Mouse (Mus musculus) subcutaneous adipose tissue, adult 2 months (tissue): ENCODE data around the gene Cdc42se1. TPM values are rescaled to one million over a fixed set of nuclear protein-coding genes. Genes with fewer than 3 reads are reported as not detected.

Source experiments
- polyA plus RNA-seq: library from polyadenylated mRNA; depleted of rRNA; stranded (reverse); fragments of >200 nt; gene quantifications from 2 replicates; pipeline ENCODE4 v1.2.3, GENCODE M21; 2012; ENCODE audit warnings: low replicate concordance; rRNA removed

Cdc42se1 gene
- polyA plus RNA-seq = 52.9 and 68.9 TPM in 2 replicates

DNA sequence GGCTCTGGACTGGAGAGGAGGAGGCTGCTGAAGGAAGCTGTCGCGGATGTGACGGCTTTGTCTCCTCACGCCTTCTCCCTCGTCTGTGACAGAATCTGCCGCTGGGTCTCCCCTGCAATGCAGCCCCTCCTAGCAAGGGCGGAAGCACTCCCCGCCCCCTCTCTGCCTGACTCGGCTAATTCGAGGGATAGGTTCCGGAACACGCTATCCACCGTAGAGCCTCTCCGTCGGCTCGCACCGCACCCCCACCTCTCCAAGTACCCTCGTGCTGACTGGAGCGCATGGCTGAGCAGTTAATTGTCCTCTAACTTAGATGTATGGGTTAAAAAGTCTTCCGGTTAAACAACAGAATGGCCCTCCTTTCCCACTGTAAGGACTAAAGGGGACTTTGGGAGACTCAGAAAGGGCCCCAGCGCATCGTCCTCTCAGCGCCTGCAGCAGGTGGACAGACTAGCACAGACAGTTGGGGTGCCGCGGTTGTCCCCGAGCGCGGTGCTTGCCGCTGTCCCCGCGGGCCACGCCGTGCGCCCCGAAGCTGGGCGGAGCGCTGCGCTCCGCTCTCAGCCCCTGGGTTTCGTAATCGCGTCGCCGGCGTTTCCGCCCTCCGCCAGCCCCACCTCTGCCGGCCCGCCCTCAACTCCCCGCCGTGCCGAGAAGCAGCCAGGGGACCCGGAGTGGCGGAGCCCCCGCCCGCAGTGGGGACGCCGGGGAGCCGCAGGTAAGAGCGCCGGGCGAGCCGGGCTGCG is at the start of gene Cdc42se1:
Gene Cdc42se1 (plus strand): TSS at position 585 of the 746 bp plus-strand sequence.

DNA sequence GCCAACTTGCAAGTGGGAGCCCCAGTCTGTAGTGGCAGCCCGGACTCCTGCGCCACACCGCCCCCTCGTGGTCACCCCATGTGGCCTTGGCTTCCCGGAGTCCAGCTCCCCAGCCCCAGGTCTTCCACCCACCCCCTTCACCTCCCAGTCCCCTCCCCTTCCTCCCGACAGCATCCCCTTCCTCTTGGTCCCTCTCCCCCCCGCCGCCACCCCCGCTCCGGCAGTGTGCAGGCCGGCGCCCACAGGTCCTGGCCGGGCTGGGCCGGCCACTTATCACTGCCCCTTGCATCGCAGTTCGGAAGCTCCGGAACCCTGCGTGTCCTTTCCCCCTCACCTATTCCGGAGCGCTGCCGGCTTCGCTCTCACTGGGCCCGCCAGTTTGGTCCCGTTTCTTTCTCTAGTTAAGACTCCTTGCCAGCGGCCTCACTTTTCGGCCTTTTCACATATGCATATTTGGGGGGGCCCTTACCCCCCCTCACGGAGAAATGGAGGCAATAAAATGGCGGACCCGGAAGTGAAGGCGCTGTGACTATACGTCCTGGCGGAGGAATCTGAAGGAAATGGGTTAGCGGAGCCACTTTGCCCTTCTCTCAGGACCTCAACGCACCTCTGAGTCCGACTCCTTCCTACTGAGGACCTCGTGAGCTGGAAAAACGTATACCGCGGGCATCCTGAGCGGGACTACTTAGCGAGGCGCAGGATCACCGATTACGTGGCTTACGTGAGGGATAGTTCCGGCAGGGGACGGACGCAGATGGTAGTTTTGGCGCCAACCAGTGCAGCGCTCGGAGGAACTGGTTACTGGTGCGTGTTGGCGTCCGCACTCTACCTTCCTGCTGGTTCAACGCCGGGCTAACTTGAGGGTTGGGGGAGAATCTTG is 11.0 kb upstream of the Cdc42se1 start, which contains the start of gene Gabpb2:
Gene Gabpb2 (minus strand): TSS at position 662 of the 880 bp plus-strand sequence.

DNA sequence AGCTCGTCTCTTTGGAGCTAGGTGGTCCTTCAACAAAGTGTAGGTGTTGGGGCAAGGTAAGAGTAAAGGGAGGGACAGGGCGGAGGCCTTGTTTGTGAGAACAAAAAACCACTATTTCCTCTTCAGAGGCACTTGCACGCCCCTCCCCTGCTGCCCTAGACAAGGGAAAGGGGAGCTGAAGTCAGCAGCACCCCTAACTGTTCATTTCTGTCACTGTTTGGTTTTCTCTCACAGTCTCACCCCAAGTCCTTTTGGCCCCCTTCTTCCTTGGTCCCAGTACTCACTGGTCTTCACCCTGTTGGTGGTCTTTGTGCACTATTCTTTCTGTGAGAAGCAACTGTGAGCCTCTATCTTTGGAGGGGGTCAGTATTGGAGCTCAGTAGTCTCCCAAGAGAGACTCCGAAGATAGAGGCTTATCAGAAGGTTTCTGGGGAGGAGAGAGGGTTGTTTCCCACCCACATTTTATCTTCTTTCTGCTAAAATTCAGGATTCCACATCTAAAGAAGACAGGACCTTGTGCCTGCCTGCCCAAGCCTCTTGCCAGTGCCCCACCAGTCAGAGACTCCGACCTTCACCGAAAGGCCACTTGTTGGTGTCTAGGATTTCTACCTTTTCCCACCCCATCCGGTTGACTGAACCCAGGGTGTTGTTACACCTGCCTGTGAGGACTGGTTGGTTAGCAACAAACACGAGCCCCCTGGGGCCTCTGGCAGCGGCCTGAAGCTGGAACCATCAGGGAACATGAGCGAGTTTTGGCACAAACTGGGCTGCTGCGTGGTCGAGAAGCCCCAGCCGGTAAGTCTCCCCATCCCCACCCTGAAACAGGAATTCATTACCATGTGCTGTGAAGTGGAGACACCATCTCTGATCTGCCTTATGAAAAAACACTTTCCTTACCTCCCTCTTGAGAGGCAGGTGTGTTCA is 3.0 kb downstream of the Cdc42se1 start, which contains the start of gene Mllt11:
Gene Mllt11 (minus strand): TSS at position 874 of the 924 bp plus-strand sequence.

DNA sequence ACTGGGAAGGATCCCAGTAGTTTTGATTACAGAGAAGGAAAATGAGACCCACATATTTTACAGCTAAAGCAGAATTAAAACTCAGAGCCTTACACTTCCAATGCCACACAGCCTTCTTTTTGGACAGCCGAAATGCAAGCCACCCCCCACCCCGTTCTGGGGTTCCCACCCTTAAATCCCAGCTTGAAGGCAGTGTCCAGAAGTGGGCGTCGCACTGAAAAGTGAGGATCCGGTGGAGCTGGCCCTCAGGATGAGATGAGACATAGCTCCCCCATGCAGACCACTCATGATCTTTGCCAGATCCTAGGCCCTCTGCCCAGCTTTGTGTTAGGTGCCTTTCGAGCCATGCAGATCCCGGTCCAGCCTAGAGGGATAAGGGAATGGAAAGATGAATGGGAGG is 13.0 kb downstream of the Cdc42se1 start, which contains the start of gene Gm128:
Gene Gm128 (minus strand): TSS at position 101 of the 400 bp plus-strand sequence.

DNA sequence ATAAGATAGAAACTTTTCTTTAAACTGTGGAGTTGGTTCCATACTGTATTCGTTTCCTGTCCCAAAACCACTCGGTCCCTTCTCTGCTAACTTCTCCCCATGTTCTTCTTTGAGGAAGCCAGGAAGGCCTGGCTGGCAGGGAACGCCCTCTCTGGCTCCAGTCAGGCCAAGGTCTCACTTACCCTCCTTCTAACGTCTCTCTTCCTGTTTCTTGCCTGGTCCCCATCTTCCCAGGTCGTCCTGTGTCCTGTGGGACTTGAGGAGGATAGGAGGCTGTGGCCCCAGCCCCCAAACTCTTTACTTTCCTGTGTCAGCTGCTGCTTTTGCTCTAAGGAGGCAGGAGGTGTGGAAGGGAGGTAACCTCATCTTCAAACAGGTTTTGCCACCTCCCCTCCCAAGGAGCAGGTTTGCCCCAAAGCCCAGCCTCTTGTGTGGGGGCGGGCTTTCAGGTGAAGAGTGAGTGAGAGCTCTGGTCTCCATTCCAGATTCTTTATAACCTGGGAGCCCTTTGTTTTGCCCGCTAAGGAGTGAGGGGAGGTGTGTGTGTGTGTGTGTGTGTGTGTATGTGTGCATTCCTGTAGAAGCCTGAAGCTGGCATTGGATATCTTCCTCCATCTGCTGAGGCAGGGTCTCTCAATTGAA is 22.4 kb downstream of the Cdc42se1 start, which contains the start of gene Bnipl:
Gene Bnipl (minus strand): TSS at position 411 of the 642 bp plus-strand sequence.

DNA sequence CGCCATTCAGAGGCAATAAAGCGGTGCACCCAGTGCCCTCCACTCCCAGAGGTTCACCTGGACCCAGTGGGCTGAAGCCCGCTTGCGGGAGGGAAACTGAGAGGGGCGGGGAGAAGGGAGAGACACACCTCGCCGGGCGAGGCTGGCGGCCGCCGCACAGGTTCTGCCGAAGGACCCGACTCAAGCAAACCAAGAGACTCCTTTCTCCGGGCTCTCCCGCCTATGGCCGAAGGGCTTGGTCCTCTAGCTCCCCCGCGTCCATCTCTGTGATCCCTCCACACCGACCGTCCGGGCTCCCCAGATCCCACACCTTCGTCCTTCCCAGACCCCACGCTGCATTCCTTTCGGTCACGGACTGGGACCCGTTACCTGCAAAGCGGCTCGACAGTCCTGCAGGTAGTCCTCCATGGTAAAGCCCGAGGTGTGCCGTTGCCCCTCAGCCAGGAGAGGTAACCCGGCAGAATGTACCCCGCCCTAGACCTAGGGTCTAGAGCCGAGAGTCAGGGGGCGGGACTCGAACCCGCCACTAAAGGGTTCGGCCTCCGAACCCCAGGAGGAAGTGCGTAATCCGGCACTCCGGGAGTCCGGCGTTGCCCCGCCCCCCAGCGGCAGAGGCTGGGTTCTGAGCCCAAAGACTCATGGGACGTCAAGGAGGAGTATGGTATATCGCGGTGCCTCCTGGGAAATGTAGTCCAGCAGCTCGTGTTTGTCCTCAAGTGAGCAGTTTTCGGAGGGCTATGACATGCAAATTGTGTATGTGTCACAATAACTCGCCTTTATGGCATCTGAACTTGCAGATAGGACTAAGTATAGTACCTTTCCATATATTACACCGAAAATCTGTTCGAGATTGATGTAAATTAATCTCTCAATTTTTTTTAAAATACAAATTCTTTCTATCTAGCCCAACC is 52.9 kb downstream of the Cdc42se1 start, which contains the start of the genes Mindy1 and Prune1:
Gene Mindy1 (plus strand): TSS at position 130 of the 911 bp plus-strand sequence.
Gene Prune1 (minus strand): TSS at position 861 of the 911 bp plus-strand sequence.

Other genes starting within 250 kb of the Cdc42se1 start
- 14.2 and 26.4 TPM in 2 replicates for gene Zfp687, start 213.3 kb upstream of the Cdc42se1 start, polyA plus RNA-seq
- gene Psmd4, start 186.1 kb upstream of the Cdc42se1 start, polyA plus RNA-seq = 192 and 240 TPM in 2 replicates
- gene Pip5k1a, start 121.8 kb upstream of the Cdc42se1 start, polyA plus RNA-seq = 18.7 and 25.1 TPM in 2 replicates
- gene Vps72, start 117.7 kb upstream of the Cdc42se1 start, polyA plus RNA-seq = 47.2 and 66.3 TPM in 2 replicates
- 0.46 and 0.84 TPM in 2 replicates for gene Tmod4, start 104.3 kb upstream of the Cdc42se1 start, polyA plus RNA-seq
- gene Scnm1, start 94.7 kb upstream of the Cdc42se1 start, polyA plus RNA-seq = 48.2 and 53.5 TPM in 2 replicates
- 8.5 and 9.4 TPM in 2 replicates for gene Lysmd1, start 94.6 kb upstream of the Cdc42se1 start, polyA plus RNA-seq
- 18.6 and 23.0 TPM in 2 replicates for gene Tnfaip8l2, start 86.4 kb upstream of the Cdc42se1 start, polyA plus RNA-seq
- gene Sema6c, start 68.3 kb upstream of the Cdc42se1 start, polyA plus RNA-seq = 6.0 and 30.1 TPM in 2 replicates
- 11.3 and 19.4 TPM in 2 replicates for gene Gabpb2, start 10.8 kb upstream of the Cdc42se1 start, polyA plus RNA-seq
- 11.7 and 16.1 TPM in 2 replicates for gene Mllt11, start 3.4 kb downstream of the Cdc42se1 start, polyA plus RNA-seq
- gene Gm128, start 12.9 kb downstream of the Cdc42se1 start, polyA plus RNA-seq = 0.91 TPM in 1 of 2 replicates, not detected in the other
- gene Bnipl, start 22.5 kb downstream of the Cdc42se1 start, polyA plus RNA-seq = 0.09 and 6.4 TPM in 2 replicates
- gene Mindy1, start 52.6 kb downstream of the Cdc42se1 start, polyA plus RNA-seq = 82.0 and 89.1 TPM in 2 replicates
- 28.9 and 29.2 TPM in 2 replicates for gene Prune1, start 53.3 kb downstream of the Cdc42se1 start, polyA plus RNA-seq
- 4.1 and 7.0 TPM in 2 replicates for gene Anxa9, start 78.4 kb downstream of the Cdc42se1 start, polyA plus RNA-seq
- gene Cers2, start 86.1 kb downstream of the Cdc42se1 start, polyA plus RNA-seq = 136 and 146 TPM in 2 replicates
- gene Setdb1, start 128.5 kb downstream of the Cdc42se1 start, polyA plus RNA-seq = 12.4 and 26.7 TPM in 2 replicates
- gene 4930558C23Rik, start 174.1 kb downstream of the Cdc42se1 start, polyA plus RNA-seq = not detected in 2 replicates
- gene Arnt, start 205.7 kb downstream of the Cdc42se1 start, polyA plus RNA-seq = 42.1 and 43.1 TPM in 2 replicates